Mouse (Mus musculus) left cerebral cortex, adult 18-20 months (tissue): ENCODE measurements around the gene Cacng6. TPM values are rescaled to one million over a fixed set of nuclear protein-coding genes. Genes with fewer than 3 reads are reported as not detected.

Experiments used
- DNase-seq, 2 experiments: peaks; one replicate each; pipeline ENCODE4 v3.0.0; 2021 to 2022; ENCODE audit warnings: low spot score in 2 of 2, mixed read lengths in 1 of 2
- microRNA-seq, 2 experiments: library from miRNA; unstranded; fragments of <30 nt; microRNA quantifications; one replicate each; pipeline ENCODE4 v1.2.0; 2021
- total RNA-seq, 2 experiments: library from RNA; stranded (reverse); gene quantifications; 2 replicates each; pipeline ENCODE4 v1.2.3; 2021

Gene Cacng6
- total RNA-seq, 2 experiments from 2014 or later, result 1.0 to 1.9 TPM

- DNase-seq, result no peak
Observed at GRCm38 (mm10) chr7:3457841-3458217, 33.8 kb downstream of the Cacng6 start.

- DNase-seq, result peak; percentile 63 to 73
Observed at GRCm38 (mm10) chr7:3460261-3460660, 36.3 kb downstream of the Cacng6 start.

GRCm38 (mm10) chr7:3463306-3463705 lies 39.3 kb downstream of the Cacng6 start:
- no peak for DNase-seq

GRCm38 (mm10) chr7:3468614-3469013 lies 44.6 kb downstream of the Cacng6 start:
- peak in 1 of 2 experiments; percentile 42 for DNase-seq

GRCm38 (mm10) chr7:3472774-3473173 lies 48.8 kb downstream of the Cacng6 start:
- no peak for DNase-seq

- DNase-seq, result no peak
Observed at GRCm38 (mm10) chr7:3474291-3475080, 50.5 kb downstream of the Cacng6 start.

GRCm38 (mm10) chr7:3476728-3477127 lies 52.7 kb downstream of the Cacng6 start:
- peak; percentile 25 to 43 for DNase-seq

GRCm38 (mm10) chr7:3481948-3482608 lies 58.1 kb downstream of the Cacng6 start:
- no peak for DNase-seq

Small RNAs within 50 kb of the gene (microRNA-seq; reads per million reads assigned to microRNA genes)
- 507 to 535 reads per million in 2 experiments for gene Gm23450

Other genes with a start within 250 kb of the Cacng6 start
- gene Nlrp12, start 174.5 kb upstream of the Cacng6 start, total RNA-seq, result not detected
- 10 to 100 TPM; 51.4 to 57.2 TPM for gene Myadm, start 135.1 kb upstream of the Cacng6 start, total RNA-seq
- gene Prkcg, start 135.0 kb upstream of the Cacng6 start, total RNA-seq, result 100 to 1,000 TPM; 239 to 276 TPM
- 100 to 1,000 TPM; 174 to 185 TPM for gene Cacng7, start 91.2 kb upstream of the Cacng6 start, total RNA-seq
- 100 to 1,000 TPM; 166 TPM for gene Cacng8, start 33.5 kb upstream of the Cacng6 start, total RNA-seq
- gene Tarm1, start 78.4 kb downstream of the Cacng6 start, total RNA-seq, result not detected
- gene Oscar, start 192.0 kb downstream of the Cacng6 start, total RNA-seq, result 1 to 10 TPM in 1 of 2 experiments, under 1 TPM in 1; 0.87 to 1.1 TPM
- gene Ndufa3, start 193.2 kb downstream of the Cacng6 start, total RNA-seq, result 100 to 1,000 TPM; 543 to 558 TPM
- 10 to 100 TPM; 37.0 to 39.4 TPM for gene Tfpt, start 205.7 kb downstream of the Cacng6 start, total RNA-seq
- gene Prpf31, start 205.8 kb downstream of the Cacng6 start, total RNA-seq, result 10 to 100 TPM; 53.0 to 55.2 TPM
- gene Cnot3, start 221.1 kb downstream of the Cacng6 start, total RNA-seq, result 10 to 100 TPM; 48.4 to 59.5 TPM
- 1 to 10 TPM; 6.7 to 6.8 TPM for gene Leng1, start 241.6 kb downstream of the Cacng6 start, total RNA-seq